Mouse (Mus musculus) forebrain, embryonic 13.5 days (tissue): ENCODE measurements at regions not wholly inside any gene's neighbourhood (a gene's known extent, or its start where the extent isn't known, plus 50 kb on each side); places are given as distances from the start of the nearest gene placed in this dataset.

ENCODE experiments used
- ATAC-seq: fragments of 200-750 bp; cut with Nextera tagmentation; 2 replicates; pipeline ENCODE4 v1.8.0; 2017
- H3K27ac ChIP-seq: fragments of 300-500 bp; sonication (generic); 2 replicates; pipeline ENCODE4 v1.5.1; 2015; ENCODE audit warnings: inconsistent platforms, mild to moderate bottlenecking, moderate library complexity
- H3K27me3 ChIP-seq: fragments of 300-500 bp; sonication (generic); 2 replicates; pipeline ENCODE4 v1.6.1; 2015; ENCODE audit warnings: mild to moderate bottlenecking, inconsistent platforms
- H3K36me3 ChIP-seq: fragments of 300-500 bp; sonication (generic); 2 replicates; pipeline ENCODE4 v1.6.1; 2015; ENCODE audit warnings: mild to moderate bottlenecking, inconsistent platforms; ENCODE audit not compliant: poor library complexity, severe bottlenecking
- H3K4me1 ChIP-seq: fragments of 300-500 bp; sonication (generic); 2 replicates; pipeline ENCODE4 v1.6.1; 2015; ENCODE audit warnings: inconsistent platforms
- H3K4me2 ChIP-seq: fragments of 300-500 bp; sonication (generic); 2 replicates; pipeline ENCODE4 v1.6.1; 2015; ENCODE audit warnings: inconsistent platforms, mild to moderate bottlenecking, moderate library complexity
- H3K4me3 ChIP-seq: fragments of 300-500 bp; sonication (generic); 2 replicates; pipeline ENCODE4 v1.5.1; 2015; ENCODE audit warnings: mild to moderate bottlenecking, inconsistent platforms
- H3K9ac ChIP-seq: fragments of 300-500 bp; sonication (generic); 2 replicates; pipeline ENCODE4 v1.6.1; 2015; ENCODE audit warnings: mild to moderate bottlenecking, inconsistent platforms
- H3K9me3 ChIP-seq: fragments of 300-500 bp; sonication (generic); replicated peaks from 2 replicates; pipeline ENCODE4 v1.6.1; 2016; ENCODE audit warnings: inconsistent platforms
- WGBS: fragments of 180-500 bp; shearing (Covaris S2); methylation state at CpG from one replicate; pipeline ENCODE4 v1.1.7; 2015; 5-methylcytosine and 5-hydroxymethylcytosine counted together

GRCm38 (mm10) chr6:100474326-100474725 is 187.0 kb upstream of the Rybp start:
- peaks cover 8% of the 10 kb centered on the region for H3K9me3 ChIP-seq
- H3K4me1 ChIP-seq: peaks cover 5% of the 10 kb centered on the region; the same call in 1 of the 2 replicates
- no peak overlapping the region for H3K9ac ChIP-seq
- 49% methylated on average over 9 of the region's 9 CpGs for WGBS
- H3K27ac ChIP-seq: no peak overlapping the region
- no peaks in the 10 kb centered on the region for H3K27me3 ChIP-seq
- H3K4me3 ChIP-seq: no peak overlapping the region
- H3K4me2 ChIP-seq: no peak overlapping the region
- ATAC-seq: no peak
- no peaks in the 10 kb centered on the region for H3K36me3 ChIP-seq

GRCm38 (mm10) chr6:100470071-100470470 is 182.8 kb upstream of the Rybp start:
- H3K4me3 ChIP-seq: no peak overlapping the region
- H3K27me3 ChIP-seq: 0 out of 2 replicates have a peak, but pooled peaks cover 5% of the 10 kb centered on the region
- peaks cover 8% of the 10 kb centered on the region for H3K9me3 ChIP-seq
- peaks cover 5% of the 10 kb centered on the region; the same call in 1 of the 2 replicates for H3K4me1 ChIP-seq
- no peaks in the 10 kb centered on the region for H3K36me3 ChIP-seq
- 83% methylated on average over 2 of the region's 2 CpGs for WGBS
- no peak overlapping the region for H3K4me2 ChIP-seq
- no peak for ATAC-seq
- no peak overlapping the region for H3K9ac ChIP-seq
- H3K27ac ChIP-seq: no peak overlapping the region

GRCm38 (mm10) chr6:100462757-100463156 is 175.5 kb upstream of the Rybp start:
- no peak overlapping the region for H3K27ac ChIP-seq
- no peak overlapping the region for H3K4me3 ChIP-seq
- H3K4me2 ChIP-seq: no peak overlapping the region
- ATAC-seq: no peak
- no peaks in the 10 kb centered on the region for H3K4me1 ChIP-seq
- WGBS: 89% methylated on average over 2 of the region's 2 CpGs
- no peaks in the 10 kb centered on the region for H3K36me3 ChIP-seq
- no peak overlapping the region for H3K9ac ChIP-seq
- 0 out of 2 replicates have a peak, but pooled peaks cover 5% of the 10 kb centered on the region for H3K27me3 ChIP-seq
- H3K9me3 ChIP-seq: peaks cover 19% of the 10 kb centered on the region

GRCm38 (mm10) chr6:100453401-100453800 is 166.1 kb upstream of the Rybp start:
- no peak overlapping the region for H3K4me2 ChIP-seq
- 92% methylated on average over 3 of the region's 3 CpGs for WGBS

DNA sequence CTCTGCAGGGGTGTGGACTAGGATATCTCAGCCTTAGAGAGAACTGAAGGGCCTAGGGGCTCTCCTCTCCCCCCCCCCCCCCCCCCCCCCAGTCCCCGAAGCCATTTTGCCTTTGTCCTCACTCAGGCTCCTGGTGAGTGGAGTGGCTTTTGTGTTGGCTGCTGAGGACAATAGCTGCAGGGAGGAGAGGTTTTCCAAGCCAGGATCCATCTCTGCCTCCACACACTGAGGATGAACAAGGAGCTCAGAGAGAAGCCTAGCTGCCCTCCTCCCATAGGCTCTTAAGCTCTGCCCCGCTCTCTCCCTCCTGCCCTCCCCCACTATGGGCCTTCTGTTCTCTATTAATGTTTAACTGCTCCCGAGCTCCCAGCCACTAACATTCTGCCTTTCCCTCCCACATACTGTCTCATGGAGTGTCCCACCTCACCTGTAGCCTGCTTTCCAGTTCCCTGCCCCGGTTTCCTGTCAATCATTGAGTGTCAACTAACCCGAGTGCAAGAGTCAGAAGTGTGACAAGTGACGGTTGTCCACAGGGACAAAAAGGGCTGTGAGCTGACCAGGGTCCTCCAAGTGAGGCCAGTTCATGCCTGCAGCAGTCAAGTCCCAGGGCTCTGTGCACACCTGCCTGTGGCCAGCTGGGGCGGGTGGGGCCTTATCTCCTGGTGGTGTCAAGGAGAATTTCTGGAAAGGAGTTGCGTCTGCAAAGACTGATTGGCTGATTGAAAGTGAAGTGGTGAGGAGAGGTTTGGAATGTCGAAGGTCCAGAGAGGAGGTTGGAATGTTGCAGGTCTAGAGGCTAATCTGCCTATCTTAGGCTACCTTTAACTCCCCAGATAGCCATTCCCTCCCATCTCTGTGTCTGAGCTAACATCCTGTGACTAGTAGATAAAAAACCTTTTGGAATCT is 165.1 kb upstream of the Rybp start:
- Histone ChIP-seq H3K27ac (no peak overlapping the region), H3K27me3 (no peaks in the 10 kb centered on the region), H3K9ac (no peak overlapping the region), H3K4me3 (no peak overlapping the region), H3K4me2 (no peak overlapping the region), H3K4me1 (peaks cover under 1% of the 10 kb centered on the region; the same call in 1 of the 2 replicates), H3K36me3 (no peaks in the 10 kb centered on the region), H3K9me3 (peaks cover 7% of the 10 kb centered on the region; the same call in 1 of the 2 replicates)
- WGBS: 53% methylated on average over 8 of the region's 9 CpGs
- no peak for ATAC-seq

More at GRCm38 (mm10) chr6:100453401-100453800, 166.1 kb upstream of the Rybp start:
- H3K27ac ChIP-seq: no peak overlapping the region
- no peak overlapping the region for H3K9ac ChIP-seq
- no peak overlapping the region for H3K4me3 ChIP-seq
- no peaks in the 10 kb centered on the region for H3K27me3 ChIP-seq
- no peaks in the 10 kb centered on the region for H3K36me3 ChIP-seq
- H3K4me1 ChIP-seq: no peaks in the 10 kb centered on the region
- peaks cover 9% of the 10 kb centered on the region for H3K9me3 ChIP-seq
- ATAC-seq: no peak

DNA sequence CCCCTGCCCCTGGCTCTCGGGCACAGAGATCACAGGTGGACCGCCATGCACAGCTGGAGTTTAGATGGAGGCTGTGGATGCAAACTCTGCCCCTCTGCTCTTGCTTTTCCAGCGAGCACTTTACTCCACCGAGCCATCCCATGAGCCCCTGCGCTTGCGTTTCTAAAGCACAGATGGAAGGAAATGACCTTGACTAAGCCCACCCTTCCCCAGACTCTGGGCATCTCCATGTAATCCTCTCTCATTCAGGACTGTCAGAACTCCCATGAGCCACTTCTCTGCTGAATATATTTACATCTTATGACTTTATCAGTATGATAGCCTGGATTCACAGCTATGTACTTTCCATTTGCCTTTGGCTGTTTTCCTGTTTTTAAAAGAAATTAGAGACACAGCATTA is 162.8 kb upstream of the Rybp start:
- Histone ChIP-seq H3K4me1 (peaks cover 3% of the 10 kb centered on the region; the same call in 1 of the 2 replicates), H3K4me3 (no peak overlapping the region), H3K36me3 (no peaks in the 10 kb centered on the region), H3K4me2 (no peak overlapping the region), H3K9me3 (peaks cover 7% of the 10 kb centered on the region; the same call in 1 of the 2 replicates), H3K27me3 (peaks cover 3% of the 10 kb centered on the region; the same call in 1 of the 2 replicates), H3K27ac (no peak overlapping the region), H3K9ac (no peak overlapping the region)
- WGBS: 94% methylated on average over 6 of the region's 6 CpGs
- no peak for ATAC-seq

GRCm38 (mm10) chr6:100449087-100449486 is 161.8 kb upstream of the Rybp start:
- Histone ChIP-seq H3K4me2 (no peak overlapping the region), H3K27me3 (peaks cover 3% of the 10 kb centered on the region; the same call in 1 of the 2 replicates), H3K36me3 (no peaks in the 10 kb centered on the region), H3K4me3 (no peak overlapping the region), H3K4me1 (peaks cover 3% of the 10 kb centered on the region; the same call in 1 of the 2 replicates), H3K27ac (no peak overlapping the region), H3K9ac (no peak overlapping the region), H3K9me3 (peaks cover 7% of the 10 kb centered on the region; the same call in 1 of the 2 replicates)
- no peak for ATAC-seq
- 97% methylated on average over 4 of the region's 4 CpGs for WGBS

GRCm38 (mm10) chr6:100447211-100447610 is 159.9 kb upstream of the Rybp start:
- Histone ChIP-seq H3K27ac (no peak overlapping the region), H3K4me3 (no peak overlapping the region), H3K36me3 (no peaks in the 10 kb centered on the region), H3K4me1 (peaks cover 3% of the 10 kb centered on the region; the same call in 1 of the 2 replicates), H3K4me2 (no peak overlapping the region), H3K9me3 (peaks cover 7% of the 10 kb centered on the region; the same call in 1 of the 2 replicates), H3K27me3 (peaks cover 8% of the 10 kb centered on the region; the same call in 1 of the 2 replicates), H3K9ac (no peak overlapping the region)
- 8% methylated on average over 1 of the region's 1 CpGs for WGBS
- ATAC-seq: no peak

DNA sequence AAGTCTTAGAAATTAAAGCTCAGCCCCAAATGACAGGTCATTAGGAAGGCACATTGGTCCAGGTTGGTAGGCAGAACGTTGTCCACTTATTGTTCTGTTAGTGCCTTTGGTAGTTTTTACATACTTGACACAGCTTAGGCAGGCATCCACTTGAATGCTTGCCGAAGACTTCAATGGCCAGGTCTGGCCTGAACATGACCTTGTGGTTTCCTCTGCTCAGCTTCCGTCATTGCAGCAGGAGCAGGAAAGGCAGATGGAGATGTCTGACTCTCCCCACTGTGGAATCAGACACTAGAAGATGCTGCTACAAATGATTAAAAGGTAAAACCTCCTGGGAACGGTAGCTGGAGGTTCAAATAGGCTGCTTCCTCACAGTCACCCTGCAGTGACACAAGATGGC is 159.5 kb upstream of the Rybp start:
- Histone ChIP-seq H3K27me3 (peaks cover 9% of the 10 kb centered on the region; the same call in 1 of the 2 replicates), H3K36me3 (no peaks in the 10 kb centered on the region), H3K4me3 (no peak overlapping the region), H3K9me3 (peaks cover 7% of the 10 kb centered on the region; the same call in 1 of the 2 replicates), H3K27ac (no peak overlapping the region), H3K4me1 (peaks cover 3% of the 10 kb centered on the region; the same call in 1 of the 2 replicates), H3K4me2 (no peak overlapping the region), H3K9ac (no peak overlapping the region)
- ATAC-seq: no peak
- WGBS: 75% methylated on average over 4 of the region's 4 CpGs

DNA sequence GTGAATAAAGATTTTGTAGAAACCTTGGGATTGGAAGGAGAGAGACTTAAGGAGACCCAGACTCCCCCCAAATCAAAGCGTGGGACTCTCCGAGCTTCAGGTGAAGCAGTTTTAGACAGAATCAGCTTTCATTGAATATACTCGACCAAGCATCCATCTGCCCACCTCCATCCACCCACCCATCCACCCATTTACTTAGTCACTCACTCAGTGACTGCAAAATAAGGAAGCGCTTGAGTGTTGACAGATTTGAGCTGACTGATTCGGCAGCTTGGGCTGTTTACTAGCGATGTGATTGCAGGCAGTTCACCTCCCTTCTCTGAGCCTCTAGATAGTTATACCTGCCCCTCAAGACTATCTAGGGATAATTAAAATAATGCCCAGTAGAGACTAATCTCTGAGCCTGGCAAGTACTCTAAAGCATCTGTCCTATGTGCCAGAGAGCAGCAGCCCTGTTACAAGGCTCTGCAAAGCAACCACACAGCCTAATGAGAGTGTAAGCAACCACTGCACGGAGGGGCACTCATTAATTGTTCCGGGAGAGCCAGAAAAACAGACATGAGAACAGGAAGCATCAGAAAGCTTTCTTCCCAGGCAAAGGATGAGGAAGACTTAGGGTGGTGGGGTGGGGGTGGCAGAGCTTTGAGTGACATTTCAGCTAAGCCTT is 151.9 kb upstream of the Rybp start:
- 5% methylated on average over 8 of the region's 8 CpGs for WGBS
- Histone ChIP-seq H3K4me3 (peak overlapping the region; percentile 32), H3K4me1 (peaks cover 20% of the 10 kb centered on the region), H3K27me3 (peaks cover 21% of the 10 kb centered on the region; the same call in 1 of the 2 replicates), H3K9ac (peak overlapping the region; percentile 52), H3K4me2 (peak overlapping the region; percentile 63), H3K9me3 (no peaks in the 10 kb centered on the region), H3K36me3 (no peaks in the 10 kb centered on the region), H3K27ac (peak overlapping the region; percentile 35)
- ATAC-seq: peak; percentile 17

DNA sequence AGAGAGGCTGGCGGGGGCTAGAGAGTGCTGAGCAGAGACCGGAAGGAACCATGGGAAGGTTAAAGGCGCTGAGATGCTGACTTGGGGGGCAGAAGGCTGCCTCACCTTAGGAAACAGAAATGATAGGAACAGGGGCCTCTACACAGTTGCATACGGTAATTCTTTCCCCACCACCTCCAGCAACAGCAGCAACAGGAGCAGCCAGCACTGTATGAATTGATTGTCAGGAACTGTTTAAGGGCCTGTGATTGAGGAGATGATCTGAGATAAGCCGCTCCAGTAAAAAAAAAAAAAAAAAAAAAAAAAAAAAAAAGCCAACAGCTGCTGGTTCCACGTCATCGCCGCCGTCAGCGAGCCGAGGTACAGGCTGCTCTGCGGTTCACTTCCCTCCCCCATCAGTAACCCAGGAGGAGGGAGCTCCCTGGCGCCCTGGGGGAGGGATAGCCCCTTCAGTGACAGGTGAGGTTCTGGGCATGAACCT is 151.3 kb upstream of the Rybp start:
- Histone ChIP-seq H3K9ac (peak overlapping the region; percentile 52), H3K4me2 (peak overlapping the region; percentile 63), H3K4me3 (peak overlapping the region; percentile 32), H3K27me3 (peaks cover 23% of the 10 kb centered on the region; the same call in 1 of the 2 replicates), H3K9me3 (no peaks in the 10 kb centered on the region; the same call in 1 of the 2 replicates), H3K27ac (peak overlapping the region; percentile 35; the same call in 1 of the 2 replicates), H3K36me3 (no peaks in the 10 kb centered on the region), H3K4me1 (peaks cover 22% of the 10 kb centered on the region)
- 0% methylated on average over 6 of the region's 13 CpGs for WGBS
- peak; percentile 80 for ATAC-seq
